Mouse (Mus musculus): Measurements from ENCODE around the gene Srsf4. TPM values are rescaled to one million over a fixed set of nuclear protein-coding genes. Genes with fewer than 3 reads are reported as not detected.

Gene Srsf4
- polyA plus RNA-seq, 1 experiment from 2014 or later, result 142 TPM

Other genes starting within 250 kb of the Srsf4 start
- gene Ptpru, start 35.3 kb upstream of the Srsf4 start, polyA plus RNA-seq (2016; fragmentation: Nextera tagmentation; extraction: Ambion mirVana), result 21.1 and 23.5 TPM in 2 replicates
- 52.9 and 55.0 TPM in 2 replicates for gene Mecr, start 30.1 kb upstream of the Srsf4 start, polyA plus RNA-seq (2016; fragmentation: Nextera tagmentation; extraction: Ambion mirVana)
- 2.1 and 2.8 TPM in 2 replicates for gene Tmem200b, start 48.2 kb downstream of the Srsf4 start, polyA plus RNA-seq (2016; fragmentation: Nextera tagmentation; extraction: Ambion mirVana)
- gene Gm10300, start 201.1 kb downstream of the Srsf4 start, polyA plus RNA-seq (2016; fragmentation: Nextera tagmentation; extraction: Ambion mirVana), result not detected in 2 replicates
- gene Epb41, start 201.7 kb downstream of the Srsf4 start, polyA plus RNA-seq (2016; fragmentation: Nextera tagmentation; extraction: Ambion mirVana), result 133 and 136 TPM in 2 replicates